Mouse (Mus musculus): ENCODE measurements around the gene Hoxc12.

DNA sequence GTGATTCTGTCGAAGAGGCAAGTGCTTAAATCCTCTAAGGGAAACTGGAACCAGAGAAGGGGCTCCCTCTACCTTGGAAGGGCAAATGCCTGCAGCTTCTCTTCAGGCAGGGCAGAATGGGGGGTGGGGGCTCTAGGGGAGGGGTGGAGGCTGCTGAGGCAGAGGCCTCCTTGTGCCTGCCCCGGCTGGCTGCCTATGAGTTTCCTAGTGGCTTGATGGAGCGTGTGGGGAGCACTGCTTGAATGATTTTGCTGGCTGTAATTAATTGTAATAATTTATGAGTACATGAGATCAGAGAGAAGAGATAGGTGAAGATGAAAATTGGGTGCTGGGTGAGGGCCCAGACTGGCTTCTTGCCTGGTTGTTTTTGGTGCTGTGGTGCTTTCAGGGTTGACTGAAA lies 48.4 kb downstream of the Hoxc12 start:
- TF ChIP-seq CTCF (IDR thresholded peaks at IDR 0.05; ENCODE audit: control insufficient read depth, insufficient read depth, insufficient replicate concordance, low read depth, low read length): no peak
- no peak for TF ChIP-seq POLR2A (IDR thresholded peaks at IDR 0.05; ENCODE audit: control insufficient read depth, low read depth, low read length)

Data from testis, adult 2 months (tissue).